ENCODE assay signal across 9 mouse cellular contexts in genomic region chr13:81103794-81104193, GRCm38 (mm10).
DNase-seq lines count a peak whose midpoint lies in the region; ATAC-seq and TF ChIP-seq lines count a peak whose summit lies in the region.
"Had no signal": no experiment of that assay in that cellular context is flagged by ENCODE, and none has a peak within 500 bp of the region (broad histone marks: within the 10 kb centered on the region; RNA-seq: fewer than 3 reads in every experiment).

No protein-coding gene starts in this region.

- WGBS in hindbrain, embryonic 14.5 days: 66% methylated on average over 4 of the region's 4 CpGs
- WGBS in hindbrain, embryonic 12.5 days: 77% methylated on average over 4 of the region's 4 CpGs
- 16% methylated on average over 4 of the region's 4 CpGs for WGBS in heart, embryonic 16.5 days
- 39% methylated on average over 4 of the region's 4 CpGs for WGBS in liver, postnatal 0 days (ENCODE audit: insufficient replicate concordance)

- H3K27me3 ChIP-seq in hindbrain, embryonic 14.5 days (ENCODE audit: control insufficient read depth, insufficient read depth, low read length): no peaks in the 10 kb centered on the region
- no peaks in the 10 kb centered on the region for H3K27me3 ChIP-seq in hindbrain, embryonic 12.5 days
- H3K27me3 ChIP-seq in heart, embryonic 16.5 days (ENCODE audit: control insufficient read depth, insufficient read depth, low read length): no peaks in the 10 kb centered on the region
- H3K27me3 ChIP-seq in liver, postnatal 0 days (ENCODE audit: insufficient read depth, low read length): no peaks in the 10 kb centered on the region
- H3K27me3 ChIP-seq: embryonic facial prominence, embryonic 12.5 days had no signal

- no peak overlapping the region for H3K4me3 ChIP-seq in hindbrain, embryonic 14.5 days (replicated peaks; ENCODE audit: low read length)
- H3K4me3 ChIP-seq in hindbrain, embryonic 12.5 days: no peak overlapping the region
- no peak overlapping the region for H3K4me3 ChIP-seq in heart, embryonic 16.5 days (ENCODE audit: low read length)
- H3K4me3 ChIP-seq in liver, postnatal 0 days (ENCODE audit: low read depth, low read length): no peak overlapping the region
- H3K4me3 ChIP-seq: embryonic facial prominence, embryonic 12.5 days had no signal

- H3K27ac ChIP-seq in hindbrain, embryonic 14.5 days: no peak overlapping the region
- no peak overlapping the region for H3K27ac ChIP-seq in hindbrain, embryonic 12.5 days
- H3K27ac ChIP-seq in heart, embryonic 16.5 days (ENCODE audit: low read length): peak overlapping the region; percentile 75
- H3K27ac ChIP-seq in liver, postnatal 0 days (ENCODE audit: low read depth): no peak overlapping the region
- H3K27ac ChIP-seq: embryonic facial prominence, embryonic 12.5 days had no signal

- H3K4me1 ChIP-seq in hindbrain, embryonic 14.5 days (replicated peaks; ENCODE audit: control insufficient read depth, insufficient read depth, low read length): no peaks in the 10 kb centered on the region
- H3K4me1 ChIP-seq in hindbrain, embryonic 12.5 days: no peaks in the 10 kb centered on the region
- peaks cover 19% of the 10 kb centered on the region for H3K4me1 ChIP-seq in heart, embryonic 16.5 days (ENCODE audit: control insufficient read depth, insufficient read depth, low read length)
- H3K4me1 ChIP-seq in liver, postnatal 0 days (ENCODE audit: insufficient read depth): 0 out of 2 replicates have a peak, but pooled peaks cover 2% of the 10 kb centered on the region

- DNase-seq in hindbrain, embryonic 14.5 days (ENCODE audit: low spot score): no peak
- DNase-seq in adrenal gland, postnatal 14 days: peak; percentile 81
- DNase-seq in liver, postnatal 0 days: peak; percentile 46
- DNase-seq in yolk sac, embryonic 10.5 days (ENCODE audit: low spot score): peak; percentile 60
- no peak for DNase-seq in layer of hippocampus, adult 18-20 months (ENCODE audit: low spot score in 2 of 2)
- DNase-seq in B cell, adult 2 months: no peak

- no peaks in the 10 kb centered on the region for H3K9me3 ChIP-seq in hindbrain, embryonic 14.5 days (ENCODE audit: control insufficient read depth, low read length)
- H3K9me3 ChIP-seq in hindbrain, embryonic 12.5 days (replicated peaks): no peaks in the 10 kb centered on the region
- H3K9me3 ChIP-seq in heart, embryonic 16.5 days (replicated peaks; ENCODE audit: control insufficient read depth, low read length): no peaks in the 10 kb centered on the region
- H3K9me3 ChIP-seq in liver, postnatal 0 days (ENCODE audit: low read length): no peaks in the 10 kb centered on the region
- H3K9me3 ChIP-seq: embryonic facial prominence, embryonic 12.5 days had no signal

- 0 out of 2 replicates have a peak, but pooled peaks have one; percentile 53 for ATAC-seq in hindbrain, embryonic 14.5 days (ENCODE audit: low FRiP score)
- ATAC-seq in hindbrain, embryonic 12.5 days (ENCODE audit: low FRiP score): no peak
- ATAC-seq in heart, embryonic 16.5 days (replicated peaks; ENCODE audit: extremely low read depth, insufficient read depth, low FRiP score): peak; percentile 87
- peak; percentile 50 for ATAC-seq in liver, postnatal 0 days

- H3K9ac ChIP-seq in hindbrain, embryonic 14.5 days: no peak overlapping the region
- no peak overlapping the region for H3K9ac ChIP-seq in hindbrain, embryonic 12.5 days
- H3K9ac ChIP-seq in heart, embryonic 16.5 days (ENCODE audit: low read length): no peak overlapping the region
- H3K9ac ChIP-seq in liver, postnatal 0 days (replicated peaks): no peak overlapping the region
- H3K9ac ChIP-seq: embryonic facial prominence, embryonic 12.5 days had no signal

- 0 out of 2 replicates have a peak, but pooled peaks have one; percentile 25 for TF ChIP-seq EP300 in liver, postnatal 0 days (IDR thresholded peaks at IDR 0.05; ENCODE audit: low read depth)

- no peak overlapping the region for H3K4me2 ChIP-seq in hindbrain, embryonic 14.5 days (replicated peaks)
- H3K4me2 ChIP-seq in hindbrain, embryonic 12.5 days (replicated peaks): no peak overlapping the region
- H3K4me2 ChIP-seq in heart, embryonic 16.5 days (ENCODE audit: low read depth, low read length): peak overlapping the region; percentile 2; the same call in 1 of the 2 replicates
- H3K4me2 ChIP-seq in liver, postnatal 0 days (ENCODE audit: low read depth, low read length): no peak overlapping the region
- H3K4me2 ChIP-seq: embryonic facial prominence, embryonic 12.5 days had no signal

- TF ChIP-seq CTCF in liver, postnatal 0 days (IDR thresholded peaks at IDR 0.05; ENCODE audit: low read depth): no peak

- 0 out of 2 replicates have a peak, but pooled peaks cover 4% of the 10 kb centered on the region for H3K36me3 ChIP-seq in hindbrain, embryonic 14.5 days (replicated peaks; ENCODE audit: control insufficient read depth, insufficient read depth)
- H3K36me3 ChIP-seq in hindbrain, embryonic 12.5 days: 0 out of 2 replicates have a peak, but pooled peaks cover under 1% of the 10 kb centered on the region
- no peaks in the 10 kb centered on the region for H3K36me3 ChIP-seq in heart, embryonic 16.5 days (ENCODE audit: control insufficient read depth, insufficient read depth)
- H3K36me3 ChIP-seq in liver, postnatal 0 days (replicated peaks; ENCODE audit: insufficient read depth, low read length): no peaks in the 10 kb centered on the region
- H3K36me3 ChIP-seq: embryonic facial prominence, embryonic 12.5 days had no signal

Comparison
In these comparisons a context has a peak if more than half of its experiments do, and no peak if none do; other contexts are left out.
1. DNase-seq: peak in adrenal gland, postnatal 14 days (single experiment), liver, postnatal 0 days (single experiment) and yolk sac, embryonic 10.5 days (single experiment); none in hindbrain, embryonic 14.5 days (single experiment), layer of hippocampus, adult 18-20 months (0 of 2) and B cell, adult 2 months (0 of 2).